Mouse (Mus musculus): ENCODE data around the gene Aox1.

The Aox1 gene

GRCm38 (mm10) chr1:58090191-58090590 lies 60.5 kb downstream of the Aox1 start:
- POLR2A ChIA-PET, result interaction anchor here in 1 of 4 experiments (1.5 kb wide), 1 partner anchor 13 kb away, joined by 4 read pairs; no protein-coding TSS in a partner anchor
- CTCF ChIA-PET, result interaction anchor here in 1 of 4 experiments (0.9 kb wide), 1 partner anchor 17 kb away, joined by 3 read pairs; no protein-coding TSS in a partner anchor

- POLR2A ChIA-PET, result no interaction called here
- CTCF ChIA-PET, result no interaction called here
Observed at GRCm38 (mm10) chr1:58091213-58091612, 61.5 kb downstream of the Aox1 start.

- POLR2A ChIA-PET, result no interaction called here
- CTCF ChIA-PET, result interaction anchor here in 1 of 4 experiments (0.5 kb wide), 1 partner anchor 179 kb away, joined by 5 read pairs; no protein-coding TSS in a partner anchor
Observed at GRCm38 (mm10) chr1:58091992-58092560, 62.3 kb downstream of the Aox1 start.

- POLR2A ChIA-PET, result no interaction called here
- CTCF ChIA-PET, result no interaction called here
Observed at GRCm38 (mm10) chr1:58097338-58097737, 67.6 kb downstream of the Aox1 start.

- ChIA-PET CTCF (no interaction called here), POLR2A (interaction anchor here in 1 of 4 experiments (0.6 kb wide), 1 partner anchor 649 kb away, joined by 4 read pairs; no protein-coding TSS in a partner anchor)
Observed at GRCm38 (mm10) chr1:58099119-58099518, 69.4 kb downstream of the Aox1 start.

GRCm38 (mm10) chr1:58101531-58102146 lies 71.9 kb downstream of the Aox1 start:
- ChIA-PET CTCF (no interaction called here), POLR2A (interaction anchor here in 1 of 4 experiments (0.7 kb wide), 1 partner anchor 1136 kb away, joined by 3 read pairs; no protein-coding TSS in a partner anchor)

- ChIA-PET POLR2A (interaction anchor here in 1 of 4 experiments (0.7 kb wide), 2 partner anchors 11 to 1136 kb away, joined by 3 read pairs; partner anchors contain the start of gene Aox3), CTCF (interaction anchor here in 1 of 4 experiments (0.6 kb wide), 1 partner anchor 722 kb away, joined by 4 read pairs; no protein-coding TSS in a partner anchor)
Observed at GRCm38 (mm10) chr1:58102494-58102893, 72.8 kb downstream of the Aox1 start.

- CTCF ChIA-PET, result no interaction called here
Observed at GRCm38 (mm10) chr1:58105685-58106084, 76.0 kb downstream of the Aox1 start.

GRCm38 (mm10) chr1:58107066-58107465 lies 77.3 kb downstream of the Aox1 start:
- POLR2A ChIA-PET, result no interaction called here
- CTCF ChIA-PET, result no interaction called here

More at GRCm38 (mm10) chr1:58105685-58106084, 76.0 kb downstream of the Aox1 start:
- POLR2A ChIA-PET, result no interaction called here

- ChIA-PET POLR2A (no interaction called here), CTCF (no interaction called here)
Observed at GRCm38 (mm10) chr1:58110241-58110640, 80.5 kb downstream of the Aox1 start.

- CTCF ChIA-PET, result no interaction called here
- POLR2A ChIA-PET, result interaction anchor here in 1 of 4 experiments (0.6 kb wide), 1 partner anchor 36 kb away, joined by 3 read pairs; no protein-coding TSS in a partner anchor
Observed at GRCm38 (mm10) chr1:58111315-58111714, 81.6 kb downstream of the Aox1 start.

GRCm38 (mm10) chr1:58112880-58113279 lies 83.1 kb downstream of the Aox1 start, which contains the start of gene Aox3:
Aox3 (plus strand) TSS chr1:58113130.
- ChIA-PET POLR2A (interaction anchor here in 3 of 4 experiments (0.5 to 1.3 kb wide), 7 partner anchors 11 to 1262 kb away, joined by 3 to 4 read pairs (median 3); no protein-coding TSS in a partner anchor), CTCF (interaction anchor here (0.5 to 1.2 kb wide), 14 partner anchors 9 to 1755 kb away, joined by 3 to 19 read pairs (median 3); no protein-coding TSS in a partner anchor)

- POLR2A ChIA-PET, result interaction anchor here in 2 of 4 experiments (0.5 to 1.3 kb wide), 3 partner anchors 11 to 1261 kb away, joined by 3 read pairs; no protein-coding TSS in a partner anchor
- CTCF ChIA-PET, result interaction anchor here in 3 of 4 experiments (0.5 to 1.2 kb wide), 9 partner anchors 9 to 364 kb away, joined by 3 to 6 read pairs (median 3); no protein-coding TSS in a partner anchor
Observed at GRCm38 (mm10) chr1:58113441-58113840, 83.7 kb downstream of the Aox1 start.

GRCm38 (mm10) chr1:58114021-58114560 lies 84.4 kb downstream of the Aox1 start:
- ChIA-PET CTCF (interaction anchor here in 1 of 4 experiments (1.0 kb wide), 1 partner anchor 182 kb away, joined by 3 read pairs; no protein-coding TSS in a partner anchor), POLR2A (interaction anchor here in 1 of 4 experiments (1.3 kb wide), 1 partner anchor 181 kb away, joined by 3 read pairs; no protein-coding TSS in a partner anchor)

GRCm38 (mm10) chr1:58114666-58115375 lies 85.1 kb downstream of the Aox1 start:
- POLR2A ChIA-PET, result no interaction called here
- CTCF ChIA-PET, result no interaction called here

- POLR2A ChIA-PET, result no interaction called here
- CTCF ChIA-PET, result interaction anchor here in 1 of 4 experiments (0.6 kb wide), 1 partner anchor 24 kb away, joined by 4 read pairs; no protein-coding TSS in a partner anchor
Observed at GRCm38 (mm10) chr1:58118231-58118630, 88.5 kb downstream of the Aox1 start.

GRCm38 (mm10) chr1:58124901-58125300 lies 95.2 kb downstream of the Aox1 start:
- POLR2A ChIA-PET, result interaction anchor here in 1 of 4 experiments (1.1 kb wide), 1 partner anchor 19 kb away, joined by 3 read pairs; no protein-coding TSS in a partner anchor
- CTCF ChIA-PET, result no interaction called here

- POLR2A ChIA-PET, result interaction anchor here in 1 of 4 experiments (0.6 kb wide), 1 partner anchor 225 kb away, joined by 3 read pairs; no protein-coding TSS in a partner anchor
- CTCF ChIA-PET, result interaction anchor here in 3 of 4 experiments (0.6 to 1.7 kb wide), 5 partner anchors 13 to 484 kb away, joined by 3 to 7 read pairs (median 4); no protein-coding TSS in a partner anchor
Observed at GRCm38 (mm10) chr1:58137891-58138290, 108.2 kb downstream of the Aox1 start.

GRCm38 (mm10) chr1:58138986-58139385 lies 109.3 kb downstream of the Aox1 start:
- POLR2A ChIA-PET, result interaction anchor here in 1 of 4 experiments (0.9 kb wide), 1 partner anchor 243 kb away, joined by 3 read pairs; no protein-coding TSS in a partner anchor

More at GRCm38 (mm10) chr1:58138986-58139385, 109.3 kb downstream of the Aox1 start:
- CTCF ChIA-PET, result interaction anchor here in 2 of 4 experiments (0.7 to 1.7 kb wide), 3 partner anchors 12 to 158 kb away, joined by 3 to 4 read pairs (median 4); no protein-coding TSS in a partner anchor
